Comparison of ENCODE assay signal across 8 mouse cellular contexts in genomic region chr8:126975706-126976105, GRCm38 (mm10). TPM values are rescaled to one million over a fixed set of nuclear protein-coding genes. Genes with fewer than 3 reads are reported as not detected.
DNase-seq lines count a peak whose midpoint lies in the region; ATAC-seq and TF ChIP-seq lines count a peak whose summit lies in the region.

No protein-coding gene starts in this region.

- no peaks in the 10 kb centered on the region for H3K27me3 ChIP-seq in lung, embryonic 14.5 days (ENCODE audit: insufficient read depth, low read length)

- H3K4me2 ChIP-seq in lung, embryonic 14.5 days = no peak overlapping the region

- H3K4me3 ChIP-seq in lung, embryonic 14.5 days (ENCODE audit: low read depth, low read length) = no peak overlapping the region

- H3K36me3 ChIP-seq in lung, embryonic 14.5 days (ENCODE audit: insufficient read depth) = no peaks in the 10 kb centered on the region

- H3K9me3 ChIP-seq in lung, embryonic 14.5 days (ENCODE audit: low read depth, low read length) = no peaks in the 10 kb centered on the region

- peak; percentile 17 for DNase-seq in adrenal gland, postnatal 14 days
- DNase-seq in adrenal gland, adult 8-10 months = no peak
- peak; percentile 61 for DNase-seq in kidney, postnatal 14 days
- no peak for DNase-seq in kidney, adult 8-10 months
- peak; percentile 59 for DNase-seq in Muller cell, postnatal 12 days (ENCODE audit: inconsistent ontology term)
- peak; percentile 89 for DNase-seq in lung, embryonic 14.5 days
- no peak for DNase-seq in adrenal gland, postnatal 25 days
- DNase-seq in adrenal gland, postnatal 10 days = no peak

- no peaks in the 10 kb centered on the region for H3K4me1 ChIP-seq in lung, embryonic 14.5 days (ENCODE audit: insufficient read depth)

- no peak overlapping the region for H3K9ac ChIP-seq in lung, embryonic 14.5 days

- peak; percentile 71 for TF ChIP-seq CTCF in lung, embryonic 14.5 days (IDR thresholded peaks at IDR 0.05; ENCODE audit: low read depth)

- ATAC-seq in lung, embryonic 14.5 days (ENCODE audit: insufficient read depth) = no peak

- no peak overlapping the region for H3K27ac ChIP-seq in lung, embryonic 14.5 days (ENCODE audit: low read depth)

- WGBS in lung, embryonic 14.5 days = 14% methylated on average over 1 of the region's 1 CpGs

RNA-seq across cellular contexts. Expression of gene Rbm34, which starts 4.8 kb away (rescaled TPM):
- total RNA-seq in adrenal gland, postnatal 14 days (2021) = 14.1 and 16.0 TPM in 2 replicates
- 10 to 100 TPM; 13.0 to 17.9 (median 14.1) TPM for total RNA-seq in adrenal gland, adult 8-10 months (2022)
- 25.0 and 26.6 TPM in 2 replicates for polyA plus RNA-seq in lung, embryonic 14.5 days (2014; fragmentation: Nextera tagmentation; extraction: Ambion mirVana)
- total RNA-seq in adrenal gland, postnatal 25 days (2021) = 13.0 and 15.4 TPM in 2 replicates
- total RNA-seq in adrenal gland, postnatal 10 days (2021) = 10 to 100 TPM; 14.2 to 15.3 TPM

RNA-seq across cellular contexts. Expression of gene Tomm20, which starts 30.1 kb away (rescaled TPM):
- total RNA-seq in adrenal gland, postnatal 14 days (2021) = 206 and 229 TPM in 2 replicates
- 100 to 1,000 TPM; 133 to 185 (median 152) TPM for total RNA-seq in adrenal gland, adult 8-10 months (2022)
- 215 and 218 TPM in 2 replicates for polyA plus RNA-seq in lung, embryonic 14.5 days (2014; fragmentation: Nextera tagmentation; extraction: Ambion mirVana)
- 162 and 189 TPM in 2 replicates for total RNA-seq in adrenal gland, postnatal 25 days (2021)
- total RNA-seq in adrenal gland, postnatal 10 days (2021) = 100 to 1,000 TPM; 157 to 187 TPM

Comparison
In these comparisons a context has a peak if more than half of its experiments do, and no peak if none do; other contexts are left out.
1. DNase-seq: peak in adrenal gland, postnatal 14 days (single experiment), kidney, postnatal 14 days (single experiment), Muller cell, postnatal 12 days (single experiment) and lung, embryonic 14.5 days (single experiment); none in adrenal gland, adult 8-10 months (single experiment), kidney, adult 8-10 months (0 of 2), adrenal gland, postnatal 25 days (single experiment) and adrenal gland, postnatal 10 days (single experiment).